Comparison of ENCODE assay signal across 9 mouse cellular contexts in the genomic region with DNA sequence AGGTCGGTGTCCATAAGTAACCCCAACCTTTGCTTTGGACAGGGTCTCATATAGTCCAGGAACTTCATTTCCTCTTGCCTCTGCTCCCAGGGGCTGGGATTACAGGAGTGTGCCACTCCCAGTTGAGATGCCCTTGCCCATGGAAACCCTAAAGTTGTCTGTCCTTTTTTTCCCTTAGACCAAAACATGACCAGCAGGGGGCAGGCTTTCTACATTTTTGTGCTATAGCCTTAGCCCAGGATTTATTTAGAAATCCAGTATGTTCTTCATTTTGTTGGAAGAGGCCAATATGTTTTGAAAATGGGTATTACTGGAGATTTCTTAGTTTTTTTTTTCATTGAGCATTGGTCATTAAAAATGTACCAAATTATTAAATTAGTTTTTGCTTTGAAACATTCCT. TPM values are rescaled to one million over a fixed set of nuclear protein-coding genes. Genes with fewer than 3 reads are reported as not detected.
A peak's percentile ranks its signal among the peaks of the same experiment; 100 is the strongest.
DNase-seq lines count a peak whose midpoint lies in the region; ATAC-seq lines count a peak whose summit lies in the region.
"Had no signal": no experiment of that assay in that cellular context is flagged by ENCODE, and none has a peak within 500 bp of the region (broad histone marks: within the 10 kb centered on the region; RNA-seq: fewer than 3 reads in every experiment).

No protein-coding gene starts in this region.

- no peak for ATAC-seq in midbrain, embryonic 11.5 days (ENCODE audit: low FRiP score)
- ATAC-seq in midbrain, embryonic 15.5 days (replicated peaks) = no peak

- no peak overlapping the region for H3K27ac ChIP-seq in midbrain, embryonic 11.5 days (ENCODE audit: low read depth, low read length)
- no peak overlapping the region for H3K27ac ChIP-seq in midbrain, embryonic 15.5 days
- H3K27ac ChIP-seq: hindbrain, embryonic 15.5 days had no signal

- 60% methylated on average over 1 of the region's 1 CpGs for WGBS in midbrain, embryonic 11.5 days
- 54% methylated on average over 1 of the region's 1 CpGs for WGBS in midbrain, embryonic 15.5 days
- WGBS in large intestine, adult 2 months = 56% methylated on average over 1 of the region's 1 CpGs

- H3K4me1 ChIP-seq in midbrain, embryonic 11.5 days (ENCODE audit: control insufficient read depth, insufficient read depth, low read length) = no peaks in the 10 kb centered on the region
- H3K4me1 ChIP-seq in midbrain, embryonic 15.5 days = no peaks in the 10 kb centered on the region
- H3K4me1 ChIP-seq: hindbrain, embryonic 15.5 days had no signal

- DNase-seq in adrenal gland, adult 18-20 months (ENCODE audit: low spot score in 2 of 2) = peak; percentile 43 to 53
- DNase-seq in adrenal gland, adult 8-10 months = no peak
- peak; percentile 96 for DNase-seq in midbrain, embryonic 11.5 days (ENCODE audit: low spot score, missing footprints)
- peak; percentile 84 for DNase-seq in embryo, embryonic 11 days
- DNase-seq in large intestine, adult 2 months (ENCODE audit: low read depth, low spot score) = peak; percentile 24
- DNase-seq in lung, postnatal 14 days = peak; percentile 77
- DNase-seq in thymus, postnatal 14 days = peak; percentile 48

- no peak overlapping the region for H3K4me3 ChIP-seq in midbrain, embryonic 11.5 days (ENCODE audit: low read depth, low read length)
- no peak overlapping the region for H3K4me3 ChIP-seq in midbrain, embryonic 15.5 days
- H3K4me3 ChIP-seq: hindbrain, embryonic 15.5 days had no signal

- no peaks in the 10 kb centered on the region for H3K27me3 ChIP-seq in midbrain, embryonic 11.5 days (ENCODE audit: control insufficient read depth, insufficient read depth, low read length)
- no peaks in the 10 kb centered on the region for H3K27me3 ChIP-seq in midbrain, embryonic 15.5 days (replicated peaks)
- H3K27me3 ChIP-seq: hindbrain, embryonic 15.5 days had no signal

- no peaks in the 10 kb centered on the region for H3K9me3 ChIP-seq in midbrain, embryonic 11.5 days (ENCODE audit: control insufficient read depth, low read length)
- H3K9me3 ChIP-seq in midbrain, embryonic 15.5 days = no peaks in the 10 kb centered on the region
- H3K9me3 ChIP-seq: hindbrain, embryonic 15.5 days had no signal

- H3K36me3 ChIP-seq in midbrain, embryonic 11.5 days (ENCODE audit: control insufficient read depth, insufficient read depth, low read length) = no peaks in the 10 kb centered on the region
- no peaks in the 10 kb centered on the region for H3K36me3 ChIP-seq in midbrain, embryonic 15.5 days (replicated peaks)
- H3K36me3 ChIP-seq: hindbrain, embryonic 15.5 days had no signal

- no peak overlapping the region for H3K4me2 ChIP-seq in midbrain, embryonic 11.5 days
- H3K4me2 ChIP-seq in midbrain, embryonic 15.5 days = no peak overlapping the region
- H3K4me2 ChIP-seq: hindbrain, embryonic 15.5 days had no signal

- H3K9ac ChIP-seq in midbrain, embryonic 11.5 days (ENCODE audit: low read length) = no peak overlapping the region
- H3K9ac ChIP-seq in midbrain, embryonic 15.5 days = no peak overlapping the region
- H3K9ac ChIP-seq: hindbrain, embryonic 15.5 days had no signal

RNA-seq across cellular contexts. Expression of a gene that starts 58.6 kb away (rescaled TPM):
- total RNA-seq in adrenal gland, adult 18-20 months (2021) = 1 to 10 TPM in 1 of 2 experiments, under 1 TPM in 1; 0.35 to 1.1 TPM
- total RNA-seq in adrenal gland, adult 8-10 months (2022) = 1 to 10 TPM in 2 of 4 experiments, under 1 TPM in 2; 0.22 to 3.1 (median 0.68) TPM
- not detected in 2 replicates for polyA plus RNA-seq in midbrain, embryonic 11.5 days (2014; fragmentation: Nextera tagmentation; extraction: Ambion mirVana)
- polyA plus RNA-seq in midbrain, embryonic 15.5 days (2015; fragmentation: Nextera tagmentation; extraction: Ambion mirVana) = 0.06 and 0.08 TPM in 2 replicates
- polyA plus RNA-seq in large intestine, adult 2 months (2012; rRNA removed) = 8.8 and 46.1 TPM in 2 replicates
